Mouse (Mus musculus) CH12.LX (cell line): ENCODE results near the gene Pik3r2. TPM values are rescaled to one million over a fixed set of nuclear protein-coding genes. Genes with fewer than 3 reads are reported as not detected.

Experiments
- DNase-seq: peaks from one replicate; pipeline ENCODE4 v3.0.0-alpha.2; 2013; ENCODE audit errors: extremely low read depth
- H3K27ac ChIP-seq: 2 replicates; pipeline ENCODE4 v1.5.1; 2012; ENCODE audit warnings: low read depth, mild to moderate bottlenecking, control low read depth, moderate library complexity; ENCODE audit not compliant: insufficient read depth
- H3K27me3 ChIP-seq: replicated peaks from 2 replicates; pipeline ENCODE3; 2012; ENCODE audit warnings: inconsistent platforms
- H3K36me3 ChIP-seq, 2 experiments: replicated peaks in 1 of 2; 2 replicates each; pipeline versions ENCODE3 to v1.6.1; 2012; ENCODE audit warnings: inconsistent platforms in 1 of 2, low read length in 1 of 2, mild to moderate bottlenecking in 1 of 2, mixed read lengths in 1 of 2, moderate library complexity in 1 of 2; ENCODE audit not compliant: control insufficient read depth in 1 of 2, insufficient read depth in 1 of 2
- H3K4me1 ChIP-seq, 2 experiments: 2 replicates each; pipeline ENCODE4 v1.6.1; 2012; ENCODE audit warnings: inconsistent platforms in 1 of 2, moderate library complexity in 1 of 2; ENCODE audit not compliant: insufficient read depth in 2 of 2, control insufficient read depth in 1 of 2
- H3K4me2 ChIP-seq: 2 replicates; pipeline ENCODE4 v1.6.1; 2012; ENCODE audit warnings: low read depth, mild to moderate bottlenecking, control low read depth; ENCODE audit not compliant: poor library complexity, insufficient read depth, severe bottlenecking
- H3K4me3 ChIP-seq, 3 experiments: fragments of 150-350 bp in 1 of 3; sonication (generic) in 1 of 3; replicated peaks in 1 of 3; 2 replicates each; pipeline versions ENCODE3 to v1.5.1; 2011 to 2012; ENCODE audit warnings: low read depth in 2 of 3, low read length in 2 of 3, mild to moderate bottlenecking in 2 of 3, moderate library complexity in 2 of 3, control low read depth in 1 of 3, improper control_type of control experiment in 1 of 3, inconsistent platforms in 1 of 3, mixed read lengths in 1 of 3; ENCODE audit not compliant: poor library complexity in 1 of 3
- H3K79me2 ChIP-seq: replicated peaks from 2 replicates; pipeline ENCODE4 v1.6.1; 2012; ENCODE audit warnings: mild to moderate bottlenecking, moderate library complexity; ENCODE audit not compliant: control insufficient read depth, poor library complexity, insufficient read depth, severe bottlenecking; ENCODE audit errors: extremely low read depth
- H3K9ac ChIP-seq: 2 replicates; pipeline ENCODE4 v1.6.1; 2012; ENCODE audit warnings: low read depth, mild to moderate bottlenecking, control low read depth, moderate library complexity; ENCODE audit not compliant: insufficient read depth
- H3K9me3 ChIP-seq: replicated peaks from 2 replicates; pipeline ENCODE3; 2012; ENCODE audit warnings: low read length, inconsistent platforms, mixed read lengths
- BHLHE40 ChIP-seq: IDR thresholded peaks from 2 replicates; pipeline ENCODE4 v1.6.1; 2011; ENCODE audit warnings: mild to moderate bottlenecking, low read depth, low read length, improper control_type of control experiment
- CHD2 ChIP-seq: IDR thresholded peaks from 2 replicates; pipeline ENCODE4 v1.6.1; 2011; ENCODE audit warnings: low read length, improper control_type of control experiment
- EP300 ChIP-seq: IDR thresholded peaks from 2 replicates; pipeline ENCODE4 v1.6.1; 2011; ENCODE audit warnings: low read length, improper control_type of control experiment
- ETS1 ChIP-seq: conservative IDR thresholded peaks from 2 replicates; pipeline ENCODE4 v1.6.1; 2012; ENCODE audit warnings: low read depth, mild to moderate bottlenecking, inconsistent platforms, low read length, improper control_type of control experiment, moderate library complexity
- HCFC1 ChIP-seq: IDR thresholded peaks from 2 replicates; pipeline ENCODE4 v1.6.1; 2012; ENCODE audit warnings: low read depth, mild to moderate bottlenecking, inconsistent platforms, low read length, improper control_type of control experiment
- IRF4 ChIP-seq: IDR thresholded peaks from 2 replicates; pipeline ENCODE4 v1.6.1; 2014; ENCODE audit warnings: low read depth, mild to moderate bottlenecking, inconsistent platforms, low read length, improper control_type of control experiment
- JUN ChIP-seq: IDR thresholded peaks from 2 replicates; pipeline ENCODE4 v1.6.1; 2011; ENCODE audit warnings: low read depth, mild to moderate bottlenecking, low read length, improper control_type of control experiment, moderate library complexity; ENCODE audit not compliant: insufficient read depth
- MEF2A ChIP-seq: IDR thresholded peaks from 2 replicates; pipeline ENCODE4 v1.6.1; 2014; ENCODE audit warnings: low read depth, mild to moderate bottlenecking, inconsistent platforms, low read length, improper control_type of control experiment, borderline replicate concordance
- NRF1 ChIP-seq: IDR thresholded peaks from 2 replicates; pipeline ENCODE4 v1.6.1; 2014; ENCODE audit warnings: low read depth, mild to moderate bottlenecking, inconsistent platforms, low read length, improper control_type of control experiment, moderate library complexity
- POLR2A ChIP-seq: IDR thresholded peaks from 2 replicates; pipeline ENCODE4 v1.6.1; 2011; ENCODE audit warnings: low read depth, mild to moderate bottlenecking, improper control_type of control experiment, low read length
- POLR2AphosphoS2 ChIP-seq: IDR thresholded peaks from 2 replicates; pipeline ENCODE4 v1.6.1; 2011; ENCODE audit warnings: low read depth, low read length, improper control_type of control experiment
- RAD21 ChIP-seq: IDR thresholded peaks from 2 replicates; pipeline ENCODE4 v1.6.1; 2011; ENCODE audit warnings: low read depth, mild to moderate bottlenecking, low read length, improper control_type of control experiment, moderate library complexity
- RCOR1 ChIP-seq: conservative IDR thresholded peaks from 2 replicates; pipeline ENCODE4 v1.6.1; 2012; ENCODE audit warnings: low read depth, mild to moderate bottlenecking, inconsistent platforms, low read length, improper control_type of control experiment
- SIN3A ChIP-seq: IDR thresholded peaks from 2 replicates; pipeline ENCODE4 v1.6.1; 2012; ENCODE audit warnings: low read length, improper control_type of control experiment, inconsistent platforms
- SMC3 ChIP-seq: IDR thresholded peaks from 2 replicates; pipeline ENCODE4 v1.6.1; 2011; ENCODE audit warnings: low read depth, low read length, improper control_type of control experiment
- TBP ChIP-seq: conservative IDR thresholded peaks from 2 replicates; pipeline ENCODE4 v1.6.1; 2011; ENCODE audit warnings: low read depth, low read length, improper control_type of control experiment
- UBTF ChIP-seq: IDR thresholded peaks from 2 replicates; pipeline ENCODE4 v1.6.1; 2012; ENCODE audit warnings: low read depth, mild to moderate bottlenecking, inconsistent platforms, low read length, improper control_type of control experiment, moderate library complexity
- USF1 ChIP-seq: IDR thresholded peaks from 2 replicates; pipeline ENCODE4 v1.6.1; 2014; ENCODE audit warnings: low read depth, mild to moderate bottlenecking, inconsistent platforms, low read length, improper control_type of control experiment
- ZNF384 ChIP-seq: IDR thresholded peaks from 2 replicates; pipeline ENCODE4 v1.6.1; 2012; ENCODE audit warnings: low read depth, low read length, improper control_type of control experiment, inconsistent platforms
- dilution Hi-C: fragments of 300-500 bp; cut with MboI; formaldehyde crosslinking; loops from 2 replicates; pipeline ENCODE4 v1.14.3; 2020; ENCODE audit warnings: low sequenced_read_pairs; ENCODE audit not compliant: extremely low pct_unique_long_range_greater_than_20kb, extremely low pct_ligation_motif_present
- in situ Hi-C: fragments of 300-500 bp; cut with MboI; formaldehyde crosslinking; loops from 3 replicates; pipeline ENCODE4 v1.14.3; 2019; ENCODE audit warnings: low sequenced_read_pairs, low pct_ligation_motif_present, low pct_unique_long_range_greater_than_20kb, mixed read lengths
- polyA plus RNA-seq: library from polyadenylated mRNA; unstranded; fragments of >175 nt; gene quantifications from 2 replicates; pipeline ENCODE4 v1.2.1, GENCODE M21; 2012; ENCODE audit warnings: low read depth; ENCODE audit not compliant: insufficient read length
- total RNA-seq, 2 experiments: library from RNA; depleted of rRNA; stranded (reverse); fragments of 300-350 nt in 1 of 2; fragments of >200 nt in 1 of 2; gene quantifications; 2 replicates each; pipeline ENCODE4 v1.2.3; 2012 to 2014

Pik3r2 gene
- total and polyA plus RNA-seq, 3 experiments, result 13.8 to 45.9 (median 25.8) TPM

- in situ Hi-C loops (loop anchor here (5.0 kb wide), 1 partner anchor 33 kb away; the partner anchor contains the start of gene Gm3336), dilution Hi-C loops (no loop called here)
- 0 out of 2 replicates have a peak, but pooled peaks have one; percentile 10 for TF ChIP-seq NRF1
- TF ChIP-seq BHLHE40, result peak; percentile 50
- 0 out of 2 replicates have a peak, but pooled peaks have one; percentile 12 for TF ChIP-seq MEF2A
- TF ChIP-seq POLR2A, result no peak
- TF ChIP-seq ETS1, result peak; percentile 52; the same call in 1 of the 2 replicates
- peaks cover 8 to 43% of the 10 kb centered on the region in 2 experiments for H3K4me1 ChIP-seq
- no peak overlapping the region for H3K4me3 ChIP-seq
- H3K4me2 ChIP-seq, result no peak overlapping the region
- no peaks in the 10 kb centered on the region for H3K27me3 ChIP-seq
- H3K9ac ChIP-seq, result no peak overlapping the region
- H3K27ac ChIP-seq, result no peak overlapping the region
- DNase-seq, result no peak
- no peaks in the 10 kb centered on the region for H3K9me3 ChIP-seq
- H3K36me3 ChIP-seq, result peaks cover 4 to 46% of the 10 kb centered on the region in 2 experiments
- no peaks in the 10 kb centered on the region for H3K79me2 ChIP-seq
Measured at GRCm38 (mm10) chr8:70750128-70750680, 26.3 kb downstream of the Pik3r2 start.

- peaks cover 3 to 36% of the 10 kb centered on the region in 2 experiments for H3K4me1 ChIP-seq
- DNase-seq, result no peak
- dilution Hi-C loops (no loop called here), in situ Hi-C loops (no loop called here)
- TF ChIP-seq MEF2A (no peak), SMC3 (no peak), IRF4 (no peak), RAD21 (no peak), TBP (no peak), ZNF384 (no peak), NRF1 (no peak), JUN (no peak), UBTF (no peak), SIN3A (no peak), CHD2 (no peak), POLR2AphosphoS2 (no peak), RCOR1 (no peak), HCFC1 (no peak), EP300 (no peak), USF1 (no peak)
- no peak overlapping the region for H3K27ac ChIP-seq
- no peaks in the 10 kb centered on the region for H3K9me3 ChIP-seq
- no peak overlapping the region for H3K4me2 ChIP-seq
- H3K27me3 ChIP-seq, result no peaks in the 10 kb centered on the region
- no peak overlapping the region for H3K4me3 ChIP-seq
- peaks cover 4 to 45% of the 10 kb centered on the region in 2 experiments for H3K36me3 ChIP-seq
- no peak overlapping the region for H3K9ac ChIP-seq
- no peaks in the 10 kb centered on the region for H3K79me2 ChIP-seq
Measured at GRCm38 (mm10) chr8:70749097-70749674, 27.3 kb downstream of the Pik3r2 start.
